Mouse (Mus musculus) MEL (cell line): ENCODE results near the gene Pigm.

Source experiments
- CTCF ChIP-seq, 3 experiments: IDR thresholded peaks in 2 of 3; conservative IDR thresholded peaks in 1 of 3; 2 replicates each; pipeline ENCODE4 v1.5.1; 2011 to 2012; ENCODE audit warnings: low read length in 3 of 3, low read depth in 2 of 3, mild to moderate bottlenecking in 2 of 3, improper control_type of control experiment in 1 of 3, inconsistent platforms in 1 of 3, mixed read lengths in 1 of 3, moderate library complexity in 1 of 3; ENCODE audit not compliant: control insufficient read depth in 1 of 3, insufficient read depth in 1 of 3, poor library complexity in 1 of 3, severe bottlenecking in 1 of 3
- E2F4 ChIP-seq: IDR thresholded peaks from 2 replicates; pipeline ENCODE4 v1.6.1; 2011; ENCODE audit warnings: low read depth, low read length, improper control_type of control experiment, borderline replicate concordance
- MAX ChIP-seq: IDR thresholded peaks from 2 replicates; pipeline ENCODE4 v1.6.1; 2011; ENCODE audit warnings: low read length, improper control_type of control experiment
- MYC ChIP-seq: IDR thresholded peaks from 2 replicates; pipeline ENCODE4 v1.6.1; 2011; ENCODE audit warnings: low read depth, mild to moderate bottlenecking, low read length, improper control_type of control experiment, moderate library complexity
- NRF1 ChIP-seq: IDR thresholded peaks from 2 replicates; pipeline ENCODE4 v1.6.1; 2014; ENCODE audit warnings: low read depth, mild to moderate bottlenecking, inconsistent platforms, low read length, improper control_type of control experiment, moderate library complexity; ENCODE audit not compliant: poor library complexity, insufficient read depth, severe bottlenecking
- TAL1 ChIP-seq: IDR thresholded peaks from 2 replicates; pipeline ENCODE4 v1.6.1; 2012; ENCODE audit warnings: mild to moderate bottlenecking, inconsistent platforms, low read length, moderate library complexity, mixed read lengths
- USF1 ChIP-seq: IDR thresholded peaks from 2 replicates; pipeline ENCODE4 v1.6.1; 2014; ENCODE audit warnings: low read depth, mild to moderate bottlenecking, inconsistent platforms, low read length, improper control_type of control experiment, moderate library complexity
- ZC3H11A ChIP-seq: IDR thresholded peaks from 2 replicates; pipeline ENCODE4 v1.6.1; 2012; ENCODE audit warnings: low read depth, mild to moderate bottlenecking, inconsistent platforms, low read length, improper control_type of control experiment
- ZMIZ1 ChIP-seq: IDR thresholded peaks from 2 replicates; pipeline ENCODE4 v1.6.1; 2012; ENCODE audit warnings: low read depth, mild to moderate bottlenecking, inconsistent platforms, low read length, improper control_type of control experiment, moderate library complexity

DNA sequence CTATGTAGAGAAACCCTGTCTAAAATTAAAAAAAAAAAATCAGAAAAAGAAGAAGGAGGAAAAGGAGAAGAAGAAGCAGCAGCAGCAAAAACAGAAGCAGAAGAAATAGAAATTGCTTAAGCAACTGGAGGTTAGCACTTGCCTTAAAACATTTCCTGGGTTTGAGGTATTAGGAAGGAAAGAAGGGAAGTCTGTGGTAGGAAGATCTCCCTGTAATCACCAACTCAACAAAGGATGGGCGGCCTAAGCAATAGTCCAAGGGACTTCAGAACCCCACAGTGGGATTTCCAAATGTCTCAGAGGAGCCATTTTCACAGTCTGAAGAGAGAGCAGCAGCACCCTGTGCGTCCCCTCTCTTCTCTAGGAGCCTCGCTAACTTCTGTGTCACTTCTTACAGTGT is 23.9 kb upstream of the Pigm start:
- TF ChIP-seq USF1 = no peak
- TF ChIP-seq NRF1 = no peak
- TF ChIP-seq CTCF (IDR thresholded peaks at IDR 0.05 in 2 of 3, conservative IDR thresholded peaks at IDR 0.05 in 1 of 3; ENCODE audit: control insufficient read depth in 1 of 3, insufficient read depth in 1 of 3, low read depth in 2 of 3, low read length in 3 of 3, poor library complexity in 1 of 3, severe bottlenecking in 1 of 3) = no peak
- no peak for TF ChIP-seq TAL1
- no peak for TF ChIP-seq E2F4
- no peak for TF ChIP-seq ZC3H11A
- TF ChIP-seq ZMIZ1 = no peak
- no peak for TF ChIP-seq MAX
- no peak for TF ChIP-seq MYC
